Mouse (Mus musculus) liver, adult 2 months (tissue): ENCODE results near the gene Npas2. TPM values are rescaled to one million over a fixed set of nuclear protein-coding genes. Genes with fewer than 3 reads are reported as not detected.

Experiments
- DNase-seq: peaks from one replicate; pipeline ENCODE4 v3.0.0-alpha.2; 2011; ENCODE audit warnings: low read depth, low spot score; ENCODE audit errors: extremely low read depth
- H3K27ac ChIP-seq: fragments of 200-500 bp; replicated peaks from 2 replicates; pipeline ENCODE4 v1.5.1; 2012; ENCODE audit warnings: low read depth, mild to moderate bottlenecking, control low read depth, inconsistent platforms, low read length; ENCODE audit not compliant: insufficient read depth
- H3K27me3 ChIP-seq: fragments of 200-500 bp; 2 replicates; pipeline ENCODE4 v1.6.1; 2012; ENCODE audit warnings: mild to moderate bottlenecking, moderate library complexity, low read length, inconsistent platforms; ENCODE audit not compliant: control insufficient read depth, insufficient read depth
- H3K36me3 ChIP-seq: fragments of 200-500 bp; 2 replicates; pipeline ENCODE4 v1.6.1; 2012; ENCODE audit warnings: low read length, inconsistent platforms; ENCODE audit not compliant: control insufficient read depth, insufficient read depth
- H3K4me1 ChIP-seq: fragments of 200-500 bp; 2 replicates; pipeline ENCODE4 v1.6.1; 2011; ENCODE audit warnings: low read length; ENCODE audit not compliant: control insufficient read depth, insufficient read depth
- H3K4me3 ChIP-seq: fragments of 200-500 bp; 2 replicates; pipeline ENCODE4 v1.5.1; 2011; ENCODE audit warnings: low read depth, mild to moderate bottlenecking, control low read depth, low read length, moderate library complexity; ENCODE audit not compliant: insufficient read depth
- H3K79me2 ChIP-seq: fragments of 200-500 bp; 2 replicates; pipeline ENCODE4 v1.6.1; 2012; ENCODE audit warnings: inconsistent platforms, mild to moderate bottlenecking, low read length, moderate library complexity; ENCODE audit not compliant: control insufficient read depth, insufficient read depth
- H3K9ac ChIP-seq: fragments of 200-500 bp; 2 replicates; pipeline ENCODE4 v1.6.1; 2012; ENCODE audit warnings: low read depth, mild to moderate bottlenecking, control low read depth, inconsistent platforms, low read length
- CTCF ChIP-seq: fragments of 200-500 bp; IDR thresholded peaks from 2 replicates; pipeline ENCODE4 v1.5.1; 2011; ENCODE audit warnings: low read depth, low read length, control low read depth
- POLR2A ChIP-seq: fragments of 200-500 bp; IDR thresholded peaks from 2 replicates; pipeline ENCODE4 v1.6.1; 2011; ENCODE audit warnings: low read length, control low read depth; ENCODE audit not compliant: insufficient read depth; ENCODE audit errors: extremely low read depth
- WGBS: fragments of 180-500 bp; shearing (Covaris S2); methylation state at CpG from one replicate; pipeline ENCODE4 v1.1.7; 2018; 5-methylcytosine and 5-hydroxymethylcytosine counted together
- polyA plus RNA-seq: library from polyadenylated mRNA; depleted of rRNA; stranded (reverse); fragments of >200 nt; gene quantifications from 2 replicates; pipeline ENCODE4 v1.2.3, GENCODE M21; 2012
- total RNA-seq: library from RNA; depleted of rRNA; stranded (reverse); fragments of >200 nt; gene quantifications from 2 replicates; pipeline ENCODE4 v1.2.3, GENCODE M21; 2014

Gene Npas2
- total and polyA plus RNA-seq, 2 experiments, result 3.7 TPM; not detected in 1

DNA sequence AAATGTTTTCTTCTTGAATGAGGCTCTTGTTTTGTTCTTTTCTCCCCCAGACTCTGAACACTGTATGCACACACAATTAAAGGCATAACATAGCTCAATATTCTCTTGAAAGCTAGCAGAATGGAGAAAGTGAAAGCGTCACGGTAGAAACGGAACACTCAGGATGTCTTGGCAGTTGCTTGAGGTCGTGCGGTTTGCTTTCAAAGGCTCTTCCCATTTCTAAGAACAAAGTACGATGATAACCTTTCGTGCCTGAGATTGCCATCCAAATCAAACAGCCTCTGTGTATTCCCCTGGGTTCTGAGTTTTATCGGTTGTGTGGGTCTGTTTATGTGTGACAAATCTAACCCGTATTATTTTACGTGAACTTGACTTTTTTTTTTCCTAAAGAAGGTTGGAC lies 11.5 kb downstream of the Npas2 start:
- H3K9ac ChIP-seq, result no peak overlapping the region
- no peaks in the 10 kb centered on the region for H3K27me3 ChIP-seq
- peaks cover 7% of the 10 kb centered on the region; the same call in 1 of the 2 replicates for H3K79me2 ChIP-seq
- 12% methylated on average over 10 of the region's 10 CpGs for WGBS
- no peak overlapping the region for H3K27ac ChIP-seq
- H3K4me1 ChIP-seq, result peaks cover 13% of the 10 kb centered on the region; the same call in 1 of the 2 replicates
- no peak overlapping the region for H3K4me3 ChIP-seq
- no peak for TF ChIP-seq POLR2A
- peak; percentile 61 for DNase-seq
- H3K36me3 ChIP-seq, result no peaks in the 10 kb centered on the region

- H3K27me3 ChIP-seq, result no peaks in the 10 kb centered on the region
- WGBS, result 39% methylated on average over 4 of the region's 4 CpGs
- no peak for TF ChIP-seq POLR2A
- no peak for TF ChIP-seq CTCF
Observed at GRCm38 (mm10) chr1:39205697-39206096, 12.2 kb downstream of the Npas2 start.

DNA sequence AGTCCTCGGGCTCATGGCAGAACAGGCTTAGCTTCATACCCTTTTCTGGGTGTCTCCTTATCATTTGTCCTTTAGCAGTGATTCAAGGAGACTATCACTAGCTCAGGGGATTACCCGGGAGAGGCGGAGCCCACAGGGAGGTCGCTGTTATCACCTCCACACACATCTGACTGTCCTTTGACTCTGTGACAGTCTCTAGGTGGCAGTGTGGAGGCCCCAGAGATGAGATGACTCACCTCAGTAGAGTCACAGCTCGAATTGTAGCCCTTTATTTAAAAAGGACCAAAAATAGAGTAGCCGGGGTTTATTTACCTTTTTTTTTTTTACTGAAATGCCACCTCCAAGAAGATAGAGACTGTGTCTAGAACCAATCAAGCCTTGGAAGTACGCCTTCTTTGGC lies 13.4 kb downstream of the Npas2 start:
- Histone ChIP-seq H3K4me1 (peaks cover 13% of the 10 kb centered on the region; the same call in 1 of the 2 replicates), H3K27me3 (no peaks in the 10 kb centered on the region), H3K27ac (no peak overlapping the region), H3K79me2 (no peaks in the 10 kb centered on the region; the same call in 1 of the 2 replicates), H3K36me3 (no peaks in the 10 kb centered on the region), H3K9ac (no peak overlapping the region), H3K4me3 (no peak overlapping the region)
- 63% methylated on average over 7 of the region's 7 CpGs for WGBS
- TF ChIP-seq CTCF, result peak; percentile 21; the same call in 1 of the 2 replicates
- TF ChIP-seq POLR2A, result no peak
- no peak for DNase-seq

More at GRCm38 (mm10) chr1:39205697-39206096, 12.2 kb downstream of the Npas2 start:
- Histone ChIP-seq H3K4me1 (peaks cover 13% of the 10 kb centered on the region; the same call in 1 of the 2 replicates), H3K4me3 (no peak overlapping the region), H3K36me3 (no peaks in the 10 kb centered on the region), H3K79me2 (peaks cover 2% of the 10 kb centered on the region; the same call in 1 of the 2 replicates), H3K27ac (no peak overlapping the region), H3K9ac (no peak overlapping the region)
- DNase-seq, result peak; percentile 36

- no peak for DNase-seq
- TF ChIP-seq CTCF, result peak; percentile 25; the same call in 1 of the 2 replicates
- no peak for TF ChIP-seq POLR2A
- Histone ChIP-seq H3K27ac (no peak overlapping the region), H3K27me3 (no peaks in the 10 kb centered on the region), H3K4me1 (0 out of 2 replicates have a peak, but pooled peaks cover 3% of the 10 kb centered on the region), H3K36me3 (no peaks in the 10 kb centered on the region), H3K9ac (no peak overlapping the region), H3K4me3 (no peak overlapping the region), H3K79me2 (peaks cover 8% of the 10 kb centered on the region; the same call in 1 of the 2 replicates)
- 86% methylated on average over 5 of the region's 5 CpGs for WGBS
Observed at GRCm38 (mm10) chr1:39210928-39211327, 17.4 kb downstream of the Npas2 start.

DNA sequence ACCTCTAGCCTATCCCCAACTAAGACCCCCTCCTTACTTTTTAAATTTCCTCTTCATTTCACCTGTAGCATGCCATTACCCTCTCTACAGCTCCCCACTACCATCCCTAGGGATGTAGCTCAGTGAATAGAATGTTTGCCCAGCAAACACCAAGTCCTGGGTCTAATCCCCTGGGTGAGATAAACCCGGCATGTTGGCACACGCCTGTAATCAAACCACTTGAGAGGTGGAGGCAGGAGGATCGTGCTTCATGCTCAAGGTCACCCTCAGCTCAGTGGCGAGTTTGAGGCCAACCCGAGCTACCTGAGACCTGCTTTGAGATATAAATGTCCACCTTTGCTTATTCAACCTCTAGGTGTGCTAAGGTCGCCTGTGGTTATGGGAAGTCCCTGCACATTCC lies 19.5 kb downstream of the Npas2 start:
- 75% methylated on average over 6 of the region's 6 CpGs for WGBS
- no peak for DNase-seq
- Histone ChIP-seq H3K9ac (no peak overlapping the region), H3K4me1 (no peaks in the 10 kb centered on the region), H3K4me3 (no peak overlapping the region), H3K27ac (no peak overlapping the region), H3K27me3 (no peaks in the 10 kb centered on the region), H3K79me2 (peaks cover 8% of the 10 kb centered on the region; the same call in 1 of the 2 replicates), H3K36me3 (no peaks in the 10 kb centered on the region)
- TF ChIP-seq POLR2A (no peak), CTCF (no peak)

GRCm38 (mm10) chr1:39217584-39217983 lies 24.1 kb downstream of the Npas2 start:
- H3K4me3 ChIP-seq, result no peak overlapping the region
- TF ChIP-seq POLR2A (no peak), CTCF (no peak; the same call in 1 of the 2 replicates)
- DNase-seq, result no peak

More at GRCm38 (mm10) chr1:39217584-39217983, 24.1 kb downstream of the Npas2 start:
- H3K4me1 ChIP-seq, result no peaks in the 10 kb centered on the region
- H3K27ac ChIP-seq, result no peak overlapping the region
- no peaks in the 10 kb centered on the region for H3K36me3 ChIP-seq
- WGBS, result 84% methylated on average over 3 of the region's 3 CpGs
- peaks cover 8% of the 10 kb centered on the region; the same call in 1 of the 2 replicates for H3K79me2 ChIP-seq
- H3K27me3 ChIP-seq, result no peaks in the 10 kb centered on the region
- no peak overlapping the region for H3K9ac ChIP-seq
